Mouse (Mus musculus) cerebellum, adult 2 months (tissue): Measurements from ENCODE around the gene Dennd6b. TPM values are rescaled to one million over a fixed set of nuclear protein-coding genes. Genes with fewer than 3 reads are reported as not detected.

Experiments used
- DNase-seq, 2 experiments: peaks; one replicate each; pipeline ENCODE4 v3.0.0; 2021
- H3K27ac ChIP-seq: fragments of 200-500 bp; 2 replicates; pipeline ENCODE4 v1.5.1; 2012; ENCODE audit warnings: low read length, control low read depth, inconsistent platforms; ENCODE audit not compliant: insufficient read depth
- H3K27me3 ChIP-seq: fragments of 200-500 bp; 2 replicates; pipeline ENCODE4 v1.6.1; 2012; ENCODE audit warnings: inconsistent platforms, mild to moderate bottlenecking, low read length, moderate library complexity; ENCODE audit not compliant: control insufficient read depth, insufficient read depth
- H3K4me1 ChIP-seq: fragments of 200-500 bp; 2 replicates; pipeline ENCODE4 v1.6.1; 2011; ENCODE audit warnings: low read length; ENCODE audit not compliant: control insufficient read depth, insufficient read depth
- H3K4me3 ChIP-seq: fragments of 200-500 bp; replicated peaks from 2 replicates; pipeline ENCODE3; 2011; ENCODE audit warnings: mild to moderate bottlenecking, low read depth, low read length, control low read depth; ENCODE audit not compliant: insufficient read depth
- CTCF ChIP-seq: fragments of 200-500 bp; IDR thresholded peaks from 2 replicates; pipeline ENCODE4 v1.5.1; 2011; ENCODE audit warnings: low read depth, mild to moderate bottlenecking, control low read depth, low read length, moderate library complexity, borderline replicate concordance; ENCODE audit not compliant: insufficient read depth
- POLR2A ChIP-seq: fragments of 200-500 bp; IDR thresholded peaks from 2 replicates; pipeline ENCODE4 v1.6.1; 2011; ENCODE audit warnings: low read length, control low read depth, borderline replicate concordance; ENCODE audit not compliant: insufficient read depth
- WGBS: fragments of 180-500 bp; shearing (Covaris S2); methylation state at CpG from one replicate; pipeline ENCODE4 v1.1.7; 2018; 5-methylcytosine and 5-hydroxymethylcytosine counted together
- polyA plus RNA-seq: library from polyadenylated mRNA; depleted of rRNA; stranded (reverse); fragments of >200 nt; gene quantifications from 2 replicates; pipeline ENCODE4 v1.2.3, GENCODE M21; 2012

The Dennd6b gene
- polyA plus RNA-seq, 1 experiment: 156 TPM

DNA sequence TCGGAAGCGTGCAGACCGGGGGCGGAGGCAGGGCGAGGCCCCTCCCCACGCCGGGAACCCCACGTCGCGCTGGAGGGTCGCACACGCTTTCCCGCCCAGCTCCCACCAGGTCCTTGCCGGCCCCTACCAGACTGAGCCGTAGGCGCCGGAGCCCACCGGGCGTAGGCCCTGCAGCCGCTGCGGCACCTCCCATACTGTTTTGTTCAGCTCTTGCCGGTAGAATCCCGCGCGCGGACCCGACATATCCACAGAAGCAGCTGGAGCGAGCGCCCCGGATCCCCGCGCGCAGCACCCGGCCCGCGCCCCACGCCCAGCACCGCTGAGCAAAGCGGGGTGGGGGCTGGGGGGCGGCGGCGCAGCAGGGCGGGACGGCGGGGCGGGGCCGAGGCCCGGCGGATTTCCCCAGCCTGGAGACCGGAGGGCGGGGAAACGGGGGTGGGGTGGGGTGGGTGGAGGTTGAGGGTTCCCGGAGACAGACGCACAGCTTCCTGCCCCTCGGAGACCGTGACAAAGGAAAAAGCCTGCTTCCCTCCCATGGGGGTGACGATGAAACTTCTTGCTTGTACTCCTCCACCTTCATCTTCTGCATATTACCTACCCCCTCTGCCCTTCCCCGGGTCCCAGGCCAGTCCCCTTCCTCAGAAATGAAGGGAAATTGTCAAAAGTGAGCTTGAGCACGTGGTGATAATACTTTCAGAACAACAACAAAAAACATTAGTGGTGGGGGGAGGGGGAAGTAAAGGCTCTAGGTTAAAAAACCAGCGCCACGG, 46.8 kb downstream of the Dennd6b start, which contains the start of gene Mapk11:
TSS of gene Mapk11 (minus strand) at position 358 of the 770 bp plus-strand sequence.
- H3K4me1 ChIP-seq: peaks cover 21% of the 10 kb centered on the region
- H3K27ac ChIP-seq: peak within 1 kb of the TSS; percentile 83
- peak within 1 kb of the TSS; percentile 82 for H3K4me3 ChIP-seq
- WGBS: under 1% methylated on average over 51 of the region's 61 CpGs
- TF ChIP-seq CTCF (no peak), POLR2A (peak; percentile 6; the same call in 1 of the 2 replicates)
- no peaks in the 10 kb centered on the region for H3K27me3 ChIP-seq
- DNase-seq: peak; percentile 53 to 59

DNA sequence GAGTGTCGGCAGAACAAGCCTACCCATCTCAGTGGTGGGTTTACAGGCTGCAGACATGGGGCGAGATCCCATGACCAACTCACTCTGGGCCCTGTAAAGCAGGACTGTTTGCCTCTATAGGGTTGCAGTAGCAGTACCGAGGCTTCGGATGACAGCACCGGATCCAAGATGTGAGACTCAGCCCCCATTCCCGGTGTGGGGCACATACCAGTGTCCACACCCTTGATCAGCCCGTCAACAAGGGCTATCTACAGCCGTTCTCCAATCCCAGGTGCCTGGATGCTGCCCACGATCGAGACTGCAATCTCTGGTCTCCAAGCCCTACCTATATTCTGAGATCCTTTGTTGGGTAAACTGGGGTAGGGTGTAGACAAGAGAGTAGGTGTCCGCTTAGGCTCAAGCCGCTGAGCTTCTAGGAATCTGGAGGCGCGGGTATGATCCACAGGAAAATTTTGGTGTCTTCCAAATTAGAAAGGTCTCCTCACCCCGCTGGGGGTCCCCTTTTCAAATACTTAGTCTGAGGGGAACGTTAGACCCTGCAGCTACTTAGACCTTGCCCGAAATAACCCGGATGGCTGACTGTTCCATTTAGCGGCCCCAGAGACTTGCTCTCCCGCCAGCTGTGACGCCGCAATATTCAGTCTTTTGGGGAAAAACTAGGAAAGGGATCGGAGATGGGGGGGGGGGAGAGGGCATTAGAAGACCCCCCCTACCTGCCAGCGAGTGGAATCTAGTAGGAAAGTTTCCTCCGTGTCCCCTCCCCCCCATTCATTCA, 47.6 kb downstream of the Dennd6b start:
- Histone ChIP-seq H3K4me1 (peaks cover 21% of the 10 kb centered on the region), H3K27ac (peak overlapping the region; percentile 83), H3K4me3 (peak overlapping the region; percentile 82), H3K27me3 (no peaks in the 10 kb centered on the region)
- TF ChIP-seq POLR2A: no peak
- TF ChIP-seq CTCF: no peak
- peak in 1 of 2 experiments; percentile 49 for DNase-seq
- WGBS: 11% methylated on average over 25 of the region's 25 CpGs

DNA sequence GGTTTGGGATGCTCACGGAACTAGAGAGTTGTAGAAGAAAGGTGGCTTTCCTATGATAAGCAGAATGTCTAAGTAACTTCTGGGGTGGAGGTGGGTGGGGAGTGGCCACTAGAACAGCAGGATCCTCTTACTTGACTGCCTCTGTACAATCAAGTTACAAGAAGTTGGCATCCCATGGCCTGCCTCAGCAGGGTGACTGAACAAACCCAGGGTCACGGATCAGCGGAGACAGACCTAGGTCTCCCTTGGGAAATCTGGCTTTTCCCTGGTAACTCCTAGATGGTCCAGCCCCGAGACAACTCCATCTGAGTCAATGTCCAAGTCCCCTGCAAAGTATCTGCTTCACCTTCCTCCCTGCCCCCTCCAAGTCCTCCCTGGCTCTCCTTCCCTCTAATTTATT, 48.4 kb downstream of the Dennd6b start:
- Histone ChIP-seq H3K4me1 (peaks cover 21% of the 10 kb centered on the region), H3K27ac (no peak overlapping the region), H3K4me3 (peak overlapping the region; percentile 9), H3K27me3 (no peaks in the 10 kb centered on the region)
- 72% methylated on average over 4 of the region's 4 CpGs for WGBS
- TF ChIP-seq POLR2A (no peak), CTCF (no peak)
- DNase-seq: no peak

DNA sequence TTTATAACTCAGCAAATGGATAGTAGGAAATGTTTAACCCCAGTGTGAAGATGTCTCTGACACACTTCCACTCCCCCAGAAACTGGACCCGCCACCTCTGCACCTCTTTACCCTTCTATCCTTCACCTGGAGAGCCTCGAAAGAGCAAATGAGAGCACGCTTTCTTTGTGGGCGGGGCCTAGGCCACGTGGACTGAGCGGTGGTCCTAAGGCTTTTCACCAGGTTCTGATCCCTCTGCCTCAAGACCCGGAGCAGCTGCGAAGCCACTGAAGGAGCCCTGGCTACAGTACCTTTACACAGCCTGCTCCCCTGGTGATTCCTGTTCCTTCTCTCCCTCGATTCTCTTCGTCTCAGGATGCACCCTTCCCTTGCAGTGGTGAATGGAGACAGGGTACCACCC, 48.8 kb downstream of the Dennd6b start:
- TF ChIP-seq POLR2A: no peak
- no peak for TF ChIP-seq CTCF
- Histone ChIP-seq H3K4me1 (peaks cover 21% of the 10 kb centered on the region), H3K27me3 (no peaks in the 10 kb centered on the region), H3K4me3 (peak overlapping the region; percentile 59), H3K27ac (0 out of 2 replicates have a peak overlapping the region, but pooled peaks have one; percentile 30)
- no peak for DNase-seq
- 27% methylated on average over 10 of the region's 10 CpGs for whole genome bisulfite sequencing

DNA sequence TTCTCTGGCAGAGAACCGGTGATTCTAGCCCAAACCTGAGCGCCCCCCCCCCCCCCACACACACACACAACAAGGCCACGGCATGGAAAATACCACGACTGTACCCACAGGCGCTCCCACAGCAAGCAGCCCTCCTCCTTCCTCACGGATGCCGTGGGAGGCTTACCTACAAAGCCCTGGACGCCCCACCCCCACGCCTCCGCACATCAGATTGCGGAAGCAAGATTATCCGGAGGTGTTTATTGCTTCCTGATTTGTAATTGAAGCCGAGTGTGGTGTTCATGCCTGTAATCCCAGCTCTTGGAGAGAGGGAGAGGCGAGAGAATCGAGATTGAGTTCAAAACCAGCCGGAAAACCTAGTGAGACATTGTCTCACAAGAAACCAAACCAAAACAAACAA, 49.3 kb downstream of the Dennd6b start:
- Histone ChIP-seq H3K4me3 (peak overlapping the region; percentile 59), H3K27ac (peak overlapping the region; percentile 30), H3K27me3 (no peaks in the 10 kb centered on the region), H3K4me1 (peaks cover 21% of the 10 kb centered on the region)
- no peak for TF ChIP-seq CTCF
- no peak for TF ChIP-seq POLR2A
- DNase-seq: peak; percentile 68 to 69
- 11% methylated on average over 16 of the region's 16 CpGs for WGBS

DNA sequence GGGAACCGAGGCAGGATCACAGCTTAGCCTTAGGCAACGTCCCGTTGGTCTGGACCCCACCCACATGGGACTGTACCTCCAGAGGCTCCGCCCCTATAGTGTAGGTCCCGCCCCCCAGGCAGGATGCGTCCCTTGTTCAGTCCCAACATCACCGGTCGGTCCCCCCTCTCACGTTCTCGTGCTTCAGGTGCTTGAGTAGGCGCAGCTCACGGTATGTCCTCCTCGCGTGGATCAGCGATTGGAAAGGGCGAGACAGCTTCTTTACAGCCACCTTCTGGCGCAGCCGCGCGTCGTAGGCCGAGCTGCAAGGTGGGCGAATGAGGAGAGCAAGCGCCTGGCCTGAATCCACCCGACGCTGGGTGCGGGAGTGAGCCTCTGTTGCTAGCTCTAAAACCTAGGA, 49.8 kb downstream of the Dennd6b start:
- Histone ChIP-seq H3K27ac (peak overlapping the region; percentile 30), H3K4me1 (peaks cover 21% of the 10 kb centered on the region), H3K4me3 (peak overlapping the region; percentile 59), H3K27me3 (no peaks in the 10 kb centered on the region)
- DNase-seq: peak; percentile 81 to 85
- 6% methylated on average over 27 of the region's 27 CpGs for WGBS
- TF ChIP-seq CTCF: no peak
- TF ChIP-seq POLR2A: peak; percentile 68

DNA sequence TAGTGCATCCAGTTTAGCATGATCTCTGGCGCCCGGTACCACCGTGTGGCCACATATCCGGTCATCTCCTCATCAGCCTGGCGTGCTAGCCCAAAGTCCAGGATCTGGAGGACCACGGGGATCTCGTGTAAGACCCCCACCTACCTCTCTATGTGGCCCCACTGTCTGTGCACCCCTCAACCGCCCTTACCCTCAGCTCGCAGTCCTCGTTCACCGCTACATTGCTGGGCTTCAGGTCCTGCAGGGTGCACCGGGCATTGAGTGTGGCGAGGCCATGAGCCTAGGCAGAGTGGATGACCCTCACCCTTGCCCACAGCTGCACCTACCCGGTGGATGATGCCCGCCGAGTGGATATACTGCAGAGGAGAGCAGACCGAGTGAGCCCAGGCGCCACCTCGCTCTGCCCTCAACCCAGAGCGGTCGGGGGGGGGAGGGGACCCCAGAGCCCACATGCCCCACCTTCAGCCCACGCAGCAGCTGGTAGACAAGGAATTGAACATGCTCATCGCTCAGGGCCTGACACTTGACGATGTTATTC, 50.4 kb downstream of the Dennd6b start:
- 82% methylated on average over 24 of the region's 24 CpGs for WGBS
- no peak overlapping the region for H3K27ac ChIP-seq

DNA sequence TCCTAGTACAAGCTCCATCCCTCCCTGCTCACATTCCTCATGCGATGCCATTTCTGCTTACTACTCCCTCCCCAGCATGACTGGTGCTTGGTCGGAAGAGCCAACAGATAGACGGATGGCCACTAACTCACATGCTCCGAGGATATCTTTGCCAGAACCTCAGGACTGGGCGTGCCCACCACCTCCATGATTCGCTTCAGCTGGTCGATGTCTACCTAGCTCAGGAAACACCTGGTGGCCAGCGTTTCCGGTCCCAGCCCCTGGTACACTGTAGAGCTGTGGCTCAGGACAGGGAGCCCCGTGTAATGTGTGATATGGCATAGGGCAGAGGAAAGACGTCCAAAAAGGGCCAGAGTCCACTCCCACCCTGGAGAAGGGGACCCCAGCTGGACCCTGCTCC, 51.3 kb downstream of the Dennd6b start:
- TF ChIP-seq POLR2A (no peak), CTCF (no peak)
- peaks cover 20% of the 10 kb centered on the region for H3K4me1 ChIP-seq
- WGBS: 87% methylated on average over 11 of the region's 11 CpGs
- H3K27ac ChIP-seq: no peak overlapping the region
- H3K27me3 ChIP-seq: no peaks in the 10 kb centered on the region
- H3K4me3 ChIP-seq: no peak overlapping the region
- no peak for DNase-seq

More for the DNA sequence above, 50.4 kb downstream of the Dennd6b start:
- DNase-seq: no peak
- TF ChIP-seq POLR2A: no peak
- no peak for TF ChIP-seq CTCF
- peaks cover 21% of the 10 kb centered on the region for H3K4me1 ChIP-seq
- peak overlapping the region; percentile 59 for H3K4me3 ChIP-seq
- H3K27me3 ChIP-seq: no peaks in the 10 kb centered on the region
